Mouse (Mus musculus) CH12.LX (cell line): Measurements from ENCODE around the gene Adipor2.

ENCODE experiments used
- BHLHE40 ChIP-seq: IDR thresholded peaks from 2 replicates; pipeline ENCODE4 v1.6.1; 2011; ENCODE audit warnings: mild to moderate bottlenecking, low read depth, low read length, improper control_type of control experiment
- CTCF ChIP-seq, 2 experiments: IDR thresholded peaks in 1 of 2; conservative IDR thresholded peaks in 1 of 2; 2 replicates each; pipeline ENCODE4 v1.5.1; 2011 to 2012; ENCODE audit warnings: low read depth in 2 of 2, low read length in 2 of 2, improper control_type of control experiment in 1 of 2, inconsistent platforms in 1 of 2, mild to moderate bottlenecking in 1 of 2, moderate library complexity in 1 of 2
- E2F4 ChIP-seq: IDR thresholded peaks from 2 replicates; pipeline ENCODE4 v1.6.1; 2011; ENCODE audit warnings: low read depth, low read length, improper control_type of control experiment; ENCODE audit not compliant: insufficient replicate concordance
- EP300 ChIP-seq: IDR thresholded peaks from 2 replicates; pipeline ENCODE4 v1.6.1; 2011; ENCODE audit warnings: low read length, improper control_type of control experiment
- GABPA ChIP-seq: IDR thresholded peaks from 2 replicates; pipeline ENCODE4 v1.6.1; 2012; ENCODE audit warnings: low read depth, low read length, improper control_type of control experiment, inconsistent platforms; ENCODE audit not compliant: insufficient replicate concordance
- MAFK ChIP-seq: IDR thresholded peaks from 2 replicates; pipeline ENCODE4 v1.6.1; 2011; ENCODE audit warnings: low read length, improper control_type of control experiment; ENCODE audit not compliant: insufficient replicate concordance
- POLR2A ChIP-seq: IDR thresholded peaks from 2 replicates; pipeline ENCODE4 v1.6.1; 2011; ENCODE audit warnings: low read depth, mild to moderate bottlenecking, improper control_type of control experiment, low read length
- POLR2AphosphoS2 ChIP-seq: IDR thresholded peaks from 2 replicates; pipeline ENCODE4 v1.6.1; 2011; ENCODE audit warnings: low read depth, low read length, improper control_type of control experiment
- SIN3A ChIP-seq: IDR thresholded peaks from 2 replicates; pipeline ENCODE4 v1.6.1; 2012; ENCODE audit warnings: low read length, improper control_type of control experiment, inconsistent platforms
- UBTF ChIP-seq: IDR thresholded peaks from 2 replicates; pipeline ENCODE4 v1.6.1; 2012; ENCODE audit warnings: low read depth, mild to moderate bottlenecking, inconsistent platforms, low read length, improper control_type of control experiment, moderate library complexity
- ZKSCAN1 ChIP-seq: IDR thresholded peaks from 2 replicates; pipeline ENCODE4 v1.6.1; 2012; ENCODE audit warnings: low read depth, inconsistent platforms, low read length, improper control_type of control experiment, borderline replicate concordance

DNA sequence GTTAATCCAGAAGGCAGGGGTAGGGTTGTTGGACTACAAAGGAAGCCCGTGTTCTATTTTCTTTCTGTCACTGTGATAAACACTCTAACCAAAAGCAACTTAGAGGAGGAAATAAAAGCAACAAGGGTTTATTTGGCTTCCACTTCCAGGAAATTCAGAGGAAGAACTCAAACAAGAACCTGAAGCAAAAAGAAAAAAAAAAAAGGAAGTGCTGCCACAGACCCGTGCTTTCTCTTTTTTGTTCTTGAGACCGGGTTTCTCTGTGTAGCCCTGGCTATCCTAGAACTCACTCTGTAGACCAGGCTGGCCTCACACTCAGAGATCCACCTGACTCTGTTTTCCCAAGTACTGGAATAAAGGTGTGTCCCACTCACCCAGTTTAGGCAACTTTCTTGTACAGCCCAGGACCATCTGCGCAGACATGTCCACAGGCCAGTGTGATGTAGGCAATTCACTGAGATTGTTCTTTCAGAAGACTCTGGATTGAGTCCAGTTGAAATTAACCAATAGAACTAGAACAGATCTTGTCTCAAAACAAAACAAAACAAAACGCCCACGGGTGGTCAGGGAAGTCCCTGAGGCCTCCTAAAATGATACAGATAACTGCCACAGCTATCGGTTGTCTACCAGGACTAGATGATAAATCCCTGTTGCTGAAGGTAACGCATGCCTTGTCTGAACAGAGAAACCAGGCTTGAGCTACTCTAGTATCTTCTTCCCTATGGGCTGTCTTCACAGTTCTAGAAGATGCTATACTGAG is 15.8 kb downstream of the Adipor2 start:
- TF ChIP-seq EP300, result no peak
- no peak for TF ChIP-seq SIN3A
- no peak for TF ChIP-seq GABPA
- TF ChIP-seq UBTF, result no peak
- no peak for TF ChIP-seq CTCF (conservative IDR thresholded peaks at IDR 0.05 in 1 of 2, IDR thresholded peaks at IDR 0.05 in 1 of 2; ENCODE audit: low read depth in 2 of 2, low read length in 2 of 2)
- no peak for TF ChIP-seq MAFK
- no peak for TF ChIP-seq ZKSCAN1
- TF ChIP-seq BHLHE40, result no peak
- no peak for TF ChIP-seq POLR2AphosphoS2
- no peak for TF ChIP-seq E2F4
- no peak for TF ChIP-seq POLR2A
